Mouse (Mus musculus): Measurements from ENCODE around the gene Cfap20. TPM values are rescaled to one million over a fixed set of nuclear protein-coding genes. Genes with fewer than 3 reads are reported as not detected.

The Cfap20 gene
- polyA plus RNA-seq (2015; fragmentation: Nextera tagmentation; extraction: Ambion mirVana) = 124 and 128 TPM in 2 replicates

GRCm38 (mm10) chr8:95434686-95435439, at the start of gene Cfap20:
Gene Cfap20 (minus strand): TSS chr8:95434869.
- ATAC-seq (ENCODE audit: low read depth) = peak; percentile 96
- Histone ChIP-seq H3K4me1 (replicated peaks) (peaks cover 41% of the 10 kb centered on the region), H3K9me3 (no peaks in the 10 kb centered on the region), H3K27me3 (no peaks in the 10 kb centered on the region), H3K4me2 (peak within 1 kb of the TSS; percentile 74), H3K9ac (peak within 1 kb of the TSS; percentile 94), H3K27ac (replicated peaks) (peak within 1 kb of the TSS; percentile 94), H3K36me3 (no peaks in the 10 kb centered on the region), H3K4me3 (peak within 1 kb of the TSS; percentile 92)
- WGBS = under 1% methylated on average over 51 of the region's 51 CpGs

DNA sequence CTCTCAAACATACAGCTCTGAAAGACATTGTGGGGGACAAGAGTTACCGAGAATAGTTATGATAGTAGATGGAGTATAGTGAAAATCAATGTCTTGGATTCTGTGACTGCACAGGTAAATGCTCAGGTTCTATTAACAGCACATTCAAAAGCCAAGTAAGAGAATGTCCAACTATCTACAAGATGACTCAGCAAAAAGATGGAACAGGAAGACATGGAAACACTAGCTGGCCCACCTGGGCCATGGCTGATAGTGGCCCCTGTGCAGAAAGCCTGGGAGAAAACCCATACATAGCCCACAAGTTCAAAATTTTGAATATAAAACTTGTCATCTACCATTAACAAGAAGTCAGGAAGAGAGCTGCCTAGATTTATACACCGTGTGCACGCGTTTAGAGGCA, 35.3 kb upstream of the Cfap20 start:
- no peaks in the 10 kb centered on the region for H3K27me3 ChIP-seq
- 96% methylated on average over 4 of the region's 4 CpGs for WGBS
- H3K9me3 ChIP-seq = no peaks in the 10 kb centered on the region
- ATAC-seq (ENCODE audit: low read depth) = no peak
- H3K9ac ChIP-seq = no peak overlapping the region
- no peaks in the 10 kb centered on the region for H3K4me1 ChIP-seq (replicated peaks)
- peaks cover 76% of the 10 kb centered on the region for H3K36me3 ChIP-seq
- no peak overlapping the region for H3K4me2 ChIP-seq
- no peak overlapping the region for H3K4me3 ChIP-seq
- H3K27ac ChIP-seq (replicated peaks) = no peak overlapping the region

DNA sequence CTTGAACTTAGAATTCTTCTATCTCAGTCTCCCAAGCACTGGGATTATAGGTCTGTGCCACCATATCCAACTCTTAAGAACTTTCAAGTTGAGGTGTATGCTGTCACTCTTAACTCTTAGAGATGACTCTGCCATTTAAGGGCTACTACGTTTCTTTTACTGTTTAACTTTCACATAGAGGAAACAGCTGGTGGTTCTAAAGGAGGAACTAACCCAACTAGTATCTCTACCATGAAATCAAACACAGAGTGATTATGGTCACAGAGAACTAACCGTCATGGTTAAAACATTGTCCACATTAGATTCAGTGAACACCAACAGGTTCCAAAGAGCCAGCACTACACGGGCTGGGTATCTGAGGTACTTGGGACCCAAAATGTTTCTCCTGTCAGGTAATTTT, 34.3 kb upstream of the Cfap20 start:
- Histone ChIP-seq H3K4me2 (no peak overlapping the region), H3K36me3 (peaks cover 77% of the 10 kb centered on the region), H3K4me1 (replicated peaks) (no peaks in the 10 kb centered on the region), H3K9ac (no peak overlapping the region), H3K27ac (replicated peaks) (no peak overlapping the region), H3K9me3 (no peaks in the 10 kb centered on the region), H3K27me3 (no peaks in the 10 kb centered on the region), H3K4me3 (no peak overlapping the region)
- ATAC-seq (ENCODE audit: low read depth) = no peak
- WGBS = 93% methylated on average over 3 of the region's 3 CpGs

- H3K36me3 ChIP-seq = peaks cover 67% of the 10 kb centered on the region
- 86% methylated on average over 2 of the region's 2 CpGs for WGBS
These were observed 31.9 kb upstream of the Cfap20 start for GRCm38 (mm10) chr8:95466543-95466942.

GRCm38 (mm10) chr8:95452518-95452917, 17.8 kb upstream of the Cfap20 start:
- Histone ChIP-seq H3K36me3 (peaks cover 94% of the 10 kb centered on the region), H3K4me2 (no peak overlapping the region), H3K4me1 (replicated peaks) (no peaks in the 10 kb centered on the region), H3K27me3 (no peaks in the 10 kb centered on the region), H3K9ac (no peak overlapping the region), H3K4me3 (no peak overlapping the region), H3K27ac (replicated peaks) (no peak overlapping the region), H3K9me3 (no peaks in the 10 kb centered on the region)
- ATAC-seq (ENCODE audit: low read depth) = no peak
- WGBS = 62% methylated on average over 8 of the region's 8 CpGs

More at GRCm38 (mm10) chr8:95466543-95466942, 31.9 kb upstream of the Cfap20 start:
- Histone ChIP-seq H3K27ac (replicated peaks) (no peak overlapping the region), H3K9me3 (no peaks in the 10 kb centered on the region), H3K27me3 (no peaks in the 10 kb centered on the region), H3K9ac (no peak overlapping the region), H3K4me1 (replicated peaks) (no peaks in the 10 kb centered on the region), H3K4me2 (no peak overlapping the region), H3K4me3 (no peak overlapping the region)
- no peak for ATAC-seq (ENCODE audit: low read depth)

GRCm38 (mm10) chr8:95450271-95450670, 15.6 kb upstream of the Cfap20 start:
- Histone ChIP-seq H3K9me3 (no peaks in the 10 kb centered on the region), H3K4me2 (no peak overlapping the region), H3K4me1 (replicated peaks) (no peaks in the 10 kb centered on the region), H3K4me3 (no peak overlapping the region), H3K27ac (replicated peaks) (no peak overlapping the region), H3K9ac (no peak overlapping the region), H3K36me3 (peaks cover 86% of the 10 kb centered on the region), H3K27me3 (no peaks in the 10 kb centered on the region)
- 95% methylated on average over 5 of the region's 5 CpGs for WGBS
- no peak for ATAC-seq (ENCODE audit: low read depth)

GRCm38 (mm10) chr8:95447661-95448060, 13.0 kb upstream of the Cfap20 start:
- no peaks in the 10 kb centered on the region for H3K9me3 ChIP-seq
- no peak for ATAC-seq (ENCODE audit: low read depth)
- H3K4me2 ChIP-seq = no peak overlapping the region
- no peaks in the 10 kb centered on the region for H3K27me3 ChIP-seq
- H3K4me3 ChIP-seq = no peak overlapping the region
- WGBS = 93% methylated on average over 7 of the region's 7 CpGs
- H3K27ac ChIP-seq (replicated peaks) = no peak overlapping the region
- H3K36me3 ChIP-seq = peaks cover 62% of the 10 kb centered on the region
- no peaks in the 10 kb centered on the region for H3K4me1 ChIP-seq (replicated peaks)
- no peak overlapping the region for H3K9ac ChIP-seq

DNA sequence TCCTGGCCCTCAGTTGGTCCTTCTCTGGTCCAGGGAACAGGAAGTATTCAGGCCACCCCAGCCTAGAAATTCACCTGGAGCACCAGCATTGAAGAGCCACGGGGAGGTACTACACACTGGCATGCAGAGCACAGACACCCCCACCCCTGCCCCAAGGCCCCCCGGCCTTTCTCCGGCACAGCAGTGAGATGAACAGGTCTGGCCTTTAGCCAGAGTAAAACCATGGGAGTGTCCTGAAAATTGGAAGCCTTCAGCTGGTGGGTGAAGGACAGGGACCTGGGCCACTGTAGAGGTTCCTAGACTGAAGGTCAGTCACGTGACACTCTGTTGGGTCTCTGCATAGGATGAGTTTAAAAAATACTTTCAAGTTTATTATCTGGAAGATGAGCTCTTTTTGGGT, 10.4 kb upstream of the Cfap20 start:
- H3K4me2 ChIP-seq = no peak overlapping the region

GRCm38 (mm10) chr8:95441491-95442039, 6.9 kb upstream of the Cfap20 start:
- no peaks in the 10 kb centered on the region for H3K9me3 ChIP-seq
- no peaks in the 10 kb centered on the region for H3K27me3 ChIP-seq
- H3K4me1 ChIP-seq (replicated peaks) = no peaks in the 10 kb centered on the region
- H3K27ac ChIP-seq (replicated peaks) = no peak overlapping the region
- H3K4me3 ChIP-seq = no peak overlapping the region
- 0 out of 2 replicates have a peak, but pooled peaks cover 3% of the 10 kb centered on the region for H3K36me3 ChIP-seq
- no peak overlapping the region for H3K9ac ChIP-seq
- H3K4me2 ChIP-seq = no peak overlapping the region
- 62% methylated on average over 5 of the region's 5 CpGs for WGBS
- no peak for ATAC-seq (ENCODE audit: low read depth)

More for the DNA sequence above, 10.4 kb upstream of the Cfap20 start:
- Histone ChIP-seq H3K9ac (no peak overlapping the region), H3K4me1 (replicated peaks) (no peaks in the 10 kb centered on the region), H3K27me3 (no peaks in the 10 kb centered on the region), H3K4me3 (no peak overlapping the region), H3K36me3 (peaks cover 38% of the 10 kb centered on the region), H3K9me3 (no peaks in the 10 kb centered on the region), H3K27ac (replicated peaks) (no peak overlapping the region)
- no peak for ATAC-seq (ENCODE audit: low read depth)
- 93% methylated on average over 4 of the region's 4 CpGs for WGBS

GRCm38 (mm10) chr8:95440168-95440709, 5.6 kb upstream of the Cfap20 start:
- H3K36me3 ChIP-seq = no peaks in the 10 kb centered on the region
- no peak overlapping the region for H3K27ac ChIP-seq (replicated peaks)
- no peaks in the 10 kb centered on the region for H3K27me3 ChIP-seq
- H3K4me2 ChIP-seq = no peak overlapping the region
- no peaks in the 10 kb centered on the region for H3K9me3 ChIP-seq
- H3K4me3 ChIP-seq = no peak overlapping the region
- no peak overlapping the region for H3K9ac ChIP-seq
- H3K4me1 ChIP-seq (replicated peaks) = no peaks in the 10 kb centered on the region
- no peak for ATAC-seq (ENCODE audit: low read depth)
- WGBS = 87% methylated on average over 5 of the region's 5 CpGs

DNA sequence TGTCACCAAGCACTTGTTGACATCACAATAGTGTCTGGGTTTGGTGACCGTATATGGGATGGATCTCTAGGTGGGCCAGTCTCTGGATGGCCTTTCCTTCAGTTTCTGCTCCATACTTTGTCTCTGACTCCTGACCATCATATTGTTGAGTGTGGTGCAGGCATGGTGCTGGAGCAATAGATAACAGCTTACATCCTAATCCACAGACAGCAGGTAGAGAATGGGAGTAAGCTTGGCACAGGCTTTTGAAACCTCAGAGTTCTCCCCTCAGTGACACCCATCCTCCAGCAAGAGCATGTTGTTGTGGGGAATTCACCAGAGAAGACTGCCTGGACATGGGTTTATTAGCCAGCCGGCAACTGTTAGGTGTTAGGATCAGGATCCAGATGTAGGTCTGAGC, 4.8 kb upstream of the Cfap20 start:
- H3K27ac ChIP-seq (replicated peaks) = no peak overlapping the region

DNA sequence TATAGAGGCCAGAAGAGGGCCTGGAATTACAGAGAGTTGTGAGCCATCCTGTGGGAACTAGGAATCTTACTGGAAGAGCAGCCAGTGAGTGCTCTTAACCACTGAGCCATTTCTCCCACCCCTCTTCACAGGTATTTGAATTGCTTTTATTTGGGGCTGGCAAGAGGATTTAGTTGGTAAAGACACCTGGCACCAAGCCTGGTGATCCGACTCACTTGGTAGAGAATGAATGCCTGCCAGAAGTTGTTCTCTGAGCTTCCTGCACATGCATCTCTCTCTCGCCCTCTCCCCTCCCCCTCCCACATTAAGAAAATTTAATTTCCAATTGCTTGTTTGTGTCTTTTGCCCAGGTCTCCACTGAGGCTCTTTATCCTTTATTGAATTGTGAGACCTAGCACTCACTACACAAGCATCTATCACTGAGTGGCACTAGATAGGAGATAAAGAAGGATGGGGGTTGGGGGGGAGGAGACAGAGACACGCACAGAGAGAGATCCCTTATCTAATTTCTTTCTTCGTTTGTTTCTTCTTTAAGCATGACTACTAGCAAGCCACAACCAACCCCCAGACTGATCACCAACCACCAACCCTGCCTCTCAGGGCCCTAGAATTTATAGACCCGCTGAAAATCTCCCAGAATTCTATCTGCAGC, 2.8 kb upstream of the Cfap20 start:
- 64% methylated on average over 5 of the region's 5 CpGs for WGBS

More for the DNA sequence above, 4.8 kb upstream of the Cfap20 start:
- no peak overlapping the region for H3K9ac ChIP-seq
- no peak overlapping the region for H3K4me2 ChIP-seq
- ATAC-seq (ENCODE audit: low read depth) = no peak
- H3K9me3 ChIP-seq = no peaks in the 10 kb centered on the region
- H3K4me3 ChIP-seq = no peak overlapping the region
- no peaks in the 10 kb centered on the region for H3K27me3 ChIP-seq
- 94% methylated on average over 2 of the region's 2 CpGs for WGBS
- H3K4me1 ChIP-seq (replicated peaks) = no peaks in the 10 kb centered on the region
- H3K36me3 ChIP-seq = no peaks in the 10 kb centered on the region

More for the DNA sequence above, 2.8 kb upstream of the Cfap20 start:
- no peak for ATAC-seq (ENCODE audit: low read depth)
- Histone ChIP-seq H3K36me3 (no peaks in the 10 kb centered on the region), H3K9me3 (no peaks in the 10 kb centered on the region), H3K27me3 (no peaks in the 10 kb centered on the region), H3K4me2 (no peak overlapping the region), H3K27ac (replicated peaks) (no peak overlapping the region), H3K9ac (no peak overlapping the region), H3K4me1 (replicated peaks) (peaks cover 16% of the 10 kb centered on the region), H3K4me3 (no peak overlapping the region)

Measured in neural tube, embryonic 13.5 days (tissue).